Mouse (Mus musculus): ENCODE measurements around the gene Kif16b. TPM values are rescaled to one million over a fixed set of nuclear protein-coding genes. Genes with fewer than 3 reads are reported as not detected.
"Not testable (repeated sequence)": the region's sequence is repeated elsewhere in the genome, so short reads cannot be mapped to it uniquely, and the experiment has no call there.

The Kif16b gene
- polyA plus RNA-seq, 1 experiment: 20.7 TPM

- Histone ChIP-seq H3K4me1 (ENCODE audit: control insufficient read depth, insufficient read depth, low read length) (no peaks in the 10 kb centered on the region), H3K4me3 (ENCODE audit: insufficient read depth, low read length) (no peak overlapping the region), H3K27ac (ENCODE audit: insufficient read depth, low read depth, low read length) (no peak overlapping the region)
- no peak for TF ChIP-seq POLR2A (IDR thresholded peaks at IDR 0.05; ENCODE audit: borderline replicate concordance, low read depth, low read length)
- TF ChIP-seq CTCF (IDR thresholded peaks at IDR 0.05; ENCODE audit: low read depth, low read length): no peak
Observed at GRCm38 (mm10) chr2:142585845-142586244, 315.5 kb downstream of the Kif16b start.

DNA sequence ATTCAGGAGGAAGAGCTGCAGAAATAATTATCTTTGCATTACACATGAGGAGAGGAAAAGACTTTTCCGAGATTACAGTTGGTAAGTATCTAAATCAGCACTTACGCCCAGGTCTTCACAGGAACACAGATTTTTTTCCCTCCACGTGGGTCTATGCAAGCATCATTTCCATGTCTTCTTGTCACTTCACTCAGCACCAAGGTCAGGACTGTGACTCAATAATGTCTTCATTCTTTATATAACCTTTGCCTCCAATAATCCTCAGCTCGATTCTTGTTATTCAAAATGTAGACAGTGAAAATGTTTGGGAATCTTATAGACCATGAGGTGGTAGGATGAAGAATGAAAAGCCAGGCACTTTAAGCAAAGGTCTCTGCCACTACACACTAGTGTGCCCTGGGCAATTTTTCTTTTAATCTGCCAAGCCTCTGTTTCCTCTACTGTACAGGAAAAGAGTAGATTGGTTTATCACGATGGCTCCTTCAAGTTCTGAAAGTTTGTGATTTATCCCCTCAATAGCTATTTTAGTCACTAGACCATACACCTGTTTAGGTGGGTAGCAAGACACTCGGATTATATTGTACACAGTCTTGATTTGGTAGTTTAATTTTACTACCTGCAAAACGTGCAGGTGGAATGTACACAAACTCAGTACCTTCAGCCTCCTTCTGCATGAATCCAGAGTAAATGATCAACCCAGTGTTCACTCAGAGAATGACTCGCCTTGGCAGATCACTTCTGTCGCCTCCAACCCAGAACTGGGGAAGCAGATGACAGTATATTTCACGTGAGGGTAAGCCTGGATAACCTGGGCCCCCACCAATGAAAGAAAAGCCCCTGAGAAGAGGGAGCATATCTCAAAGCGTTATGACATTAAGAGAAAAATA, 316.2 kb downstream of the Kif16b start:
- Histone ChIP-seq H3K4me3 (ENCODE audit: insufficient read depth, low read length) (no peak overlapping the region), H3K27ac (ENCODE audit: insufficient read depth, low read depth, low read length) (no peak overlapping the region), H3K4me1 (ENCODE audit: control insufficient read depth, insufficient read depth, low read length) (no peaks in the 10 kb centered on the region)
- TF ChIP-seq CTCF (IDR thresholded peaks at IDR 0.05; ENCODE audit: low read depth, low read length): no peak
- TF ChIP-seq POLR2A (IDR thresholded peaks at IDR 0.05; ENCODE audit: borderline replicate concordance, low read depth, low read length): no peak

- H3K4me3 ChIP-seq (ENCODE audit: insufficient read depth, low read length): no peak overlapping the region
- H3K4me1 ChIP-seq (ENCODE audit: control insufficient read depth, insufficient read depth, low read length): no peaks in the 10 kb centered on the region
- H3K27ac ChIP-seq (ENCODE audit: insufficient read depth, low read depth, low read length): no peak overlapping the region
- TF ChIP-seq POLR2A (IDR thresholded peaks at IDR 0.05; ENCODE audit: borderline replicate concordance, low read depth, low read length): no peak
- no peak for TF ChIP-seq CTCF (IDR thresholded peaks at IDR 0.05; ENCODE audit: low read depth, low read length)
Observed at GRCm38 (mm10) chr2:142580449-142580848, 320.9 kb downstream of the Kif16b start.

- not testable (repeated sequence) for H3K27ac ChIP-seq (ENCODE audit: insufficient read depth, low read depth, low read length); H3K4me3 ChIP-seq (ENCODE audit: insufficient read depth, low read length); H3K4me1 ChIP-seq (ENCODE audit: control insufficient read depth, insufficient read depth, low read length)
Observed at GRCm38 (mm10) chr2:142577414-142577813, 323.9 kb downstream of the Kif16b start.

DNA sequence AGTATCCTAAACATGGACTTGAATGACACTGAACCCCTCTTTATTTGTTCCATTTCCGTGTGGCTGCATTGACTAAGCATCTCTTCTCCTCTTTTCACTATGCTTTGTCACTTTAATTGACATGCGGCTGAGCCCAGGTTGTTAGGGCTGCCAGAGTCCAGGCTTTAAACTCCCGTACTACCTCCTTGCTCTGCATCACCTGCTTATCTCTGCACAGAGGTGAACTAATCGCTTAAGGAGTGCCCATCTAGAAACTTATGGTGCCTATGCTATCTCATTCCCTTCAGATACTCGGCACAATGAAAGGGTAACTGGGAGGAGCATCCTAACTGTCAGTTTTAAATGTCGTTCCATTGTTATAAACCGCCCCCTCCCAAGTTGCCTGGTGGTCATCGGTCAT, 331.6 kb downstream of the Kif16b start:
- Histone ChIP-seq H3K27ac (ENCODE audit: insufficient read depth, low read depth, low read length) (no peak overlapping the region), H3K4me3 (ENCODE audit: insufficient read depth, low read length) (no peak overlapping the region), H3K4me1 (ENCODE audit: control insufficient read depth, insufficient read depth, low read length) (no peaks in the 10 kb centered on the region)
- TF ChIP-seq POLR2A (IDR thresholded peaks at IDR 0.05; ENCODE audit: borderline replicate concordance, low read depth, low read length): no peak

Other genes starting within 250 kb of the Kif16b start
- gene Snrpb2, start 161.5 kb upstream of the Kif16b start, polyA plus RNA-seq (2012; ENCODE audit: insufficient read depth, insufficient read length, missing spikeins): 124 and 140 TPM in 2 replicates
- gene Otor, start 176.9 kb upstream of the Kif16b start, polyA plus RNA-seq (2012; ENCODE audit: insufficient read depth, insufficient read length, missing spikeins): not detected in 2 replicates

Data from bone marrow macrophage, adult 2 months (primary cell).